Mouse (Mus musculus): ENCODE measurements around the gene Gm17067.
"Not testable (repeated sequence)": the region's sequence is repeated elsewhere in the genome, so short reads cannot be mapped to it uniquely, and the experiment has no call there.

The Gm17067 gene

GRCm38 (mm10) chr7:42726917-42727316 is at the start of gene Gm17067:
Gm17067 (minus strand) TSS chr7:42727017.
- not testable (repeated sequence) for DNase-seq (ENCODE audit: low spot score in 2 of 2)

DNA sequence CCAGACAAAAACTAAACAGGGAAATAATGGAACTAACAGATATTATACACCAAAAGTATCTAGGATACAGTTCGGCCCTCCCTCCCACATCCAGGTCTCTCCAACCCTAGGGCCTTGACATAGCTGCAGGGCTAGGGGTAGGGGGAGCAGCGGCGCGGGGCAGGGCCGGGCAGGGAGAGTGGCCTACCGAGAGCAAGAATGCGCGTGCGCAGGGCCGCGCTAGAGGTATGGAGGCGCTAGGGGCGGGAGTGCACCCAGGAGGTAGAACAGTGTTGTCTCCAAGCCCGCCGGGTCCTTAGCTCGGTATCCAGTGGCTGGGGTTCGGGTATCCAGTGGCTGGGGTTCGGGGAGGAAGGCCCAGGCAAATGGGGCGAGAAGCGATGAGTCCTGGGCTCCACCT is 23.0 kb upstream of the Gm17067 start:
- DNase-seq (ENCODE audit: low spot score in 2 of 2), result no peak

- no peak for DNase-seq (ENCODE audit: low spot score in 2 of 2)
These were observed 11.9 kb upstream of the Gm17067 start for GRCm38 (mm10) chr7:42738536-42739210.

DNA sequence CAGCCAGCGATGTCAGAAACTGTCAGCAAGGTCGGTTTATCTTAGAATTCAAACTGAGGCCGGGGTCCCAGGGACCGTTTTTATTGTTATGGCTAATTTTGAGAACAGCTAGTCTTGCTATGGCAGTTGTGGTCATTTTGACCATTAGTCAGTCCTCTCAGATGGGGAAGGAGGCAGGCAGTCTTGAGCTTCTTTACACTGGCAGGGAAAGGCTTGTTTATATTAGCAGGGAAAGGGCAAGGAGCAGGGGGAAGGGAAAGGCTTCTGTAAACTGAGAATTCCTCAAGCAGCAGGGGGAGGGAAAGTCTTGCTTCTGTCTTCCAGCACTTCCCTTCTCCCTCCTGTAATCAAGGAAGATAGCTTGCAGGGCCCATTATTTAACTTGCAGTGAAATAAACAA is 33.6 kb downstream of the Gm17067 start:
- DNase-seq (ENCODE audit: low spot score in 2 of 2), result peak in 1 of 2 experiments; percentile 13

DNA sequence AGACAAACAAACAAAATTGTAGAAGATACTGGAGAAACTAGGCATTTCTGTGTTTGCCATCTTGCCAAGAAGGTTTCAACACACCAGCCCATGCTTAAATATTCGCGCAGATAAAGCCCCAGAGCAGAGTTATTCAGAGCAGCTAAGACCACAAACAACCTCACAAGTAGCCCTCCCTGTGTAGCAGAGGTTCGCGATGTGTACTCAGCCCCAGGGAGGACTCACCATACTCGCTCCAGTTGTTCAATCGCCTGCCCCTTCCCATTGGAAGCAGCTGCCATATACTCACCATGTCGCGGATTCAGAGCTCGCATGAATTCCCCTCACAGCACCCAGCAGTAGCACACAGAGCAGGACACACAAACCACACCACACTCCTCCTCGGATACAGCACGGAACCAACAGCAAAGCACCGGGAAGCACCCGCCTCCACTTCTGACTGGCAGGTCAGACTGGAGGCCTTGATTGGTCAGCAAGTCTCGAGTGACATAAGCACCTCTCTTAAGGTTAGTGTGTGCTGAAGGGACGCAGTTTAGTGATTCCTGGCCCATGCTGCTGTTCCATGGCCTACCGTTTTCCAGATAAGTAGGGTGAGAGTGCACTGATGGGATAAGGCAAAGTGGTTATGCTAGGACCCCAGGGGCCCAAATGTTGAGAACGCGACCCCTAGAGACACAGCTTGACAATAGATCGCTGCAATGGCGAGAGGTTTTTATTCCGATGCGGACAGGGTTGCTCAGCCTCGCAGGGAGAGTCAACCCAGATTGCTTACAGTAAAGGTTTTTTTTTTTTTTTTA is 34.3 kb downstream of the Gm17067 start, which contains the start of gene Zfp975:
Gene Zfp975, minus strand, starts transcription at position 381 of the 797 bp plus-strand sequence.
- DNase-seq (ENCODE audit: low spot score in 2 of 2), result peak; percentile 63 to 75

GRCm38 (mm10) chr7:42680081-42680480 is 46.7 kb downstream of the Gm17067 start:
- not testable (repeated sequence) for DNase-seq (ENCODE audit: low spot score in 2 of 2)

DNA sequence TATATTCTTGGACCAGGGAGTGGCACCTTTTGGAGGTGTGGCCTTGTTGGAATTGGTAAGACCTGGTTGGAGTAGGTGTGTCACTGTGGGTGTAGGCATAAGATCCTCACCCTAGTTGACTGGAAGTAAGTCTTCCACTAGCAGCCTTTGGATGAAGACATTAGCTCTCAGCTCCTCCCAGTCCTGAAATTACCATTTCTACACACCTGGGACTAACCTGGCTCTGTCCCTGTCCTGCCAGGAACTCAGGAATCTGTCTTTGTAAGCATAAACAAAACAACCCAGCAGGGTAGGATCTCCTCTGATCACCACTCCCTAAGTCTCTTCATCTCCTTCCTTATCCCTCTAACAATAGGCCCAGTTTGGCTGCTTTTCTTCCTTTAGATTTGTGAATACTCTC is 47.2 kb downstream of the Gm17067 start:
- not testable (repeated sequence) for DNase-seq (ENCODE audit: low spot score in 2 of 2)

- DNase-seq (ENCODE audit: low spot score in 2 of 2), result not testable (repeated sequence)
These were observed 66.7 kb downstream of the Gm17067 start for GRCm38 (mm10) chr7:42660140-42660539.
